Mouse (Mus musculus) CD8-positive naive resting alpha-beta T cell, adult 2 months (primary cell): ENCODE results near the gene Pcgf6.
A peak's percentile ranks its signal among the peaks of the same experiment; 100 is the strongest.

ENCODE experiments used
- DNase-seq, 2 experiments: peaks; one replicate each; pipeline ENCODE4 v3.0.0; 2022; ENCODE audit warnings: low read depth in 2 of 2, low spot score in 2 of 2

Pcgf6 gene

DNA sequence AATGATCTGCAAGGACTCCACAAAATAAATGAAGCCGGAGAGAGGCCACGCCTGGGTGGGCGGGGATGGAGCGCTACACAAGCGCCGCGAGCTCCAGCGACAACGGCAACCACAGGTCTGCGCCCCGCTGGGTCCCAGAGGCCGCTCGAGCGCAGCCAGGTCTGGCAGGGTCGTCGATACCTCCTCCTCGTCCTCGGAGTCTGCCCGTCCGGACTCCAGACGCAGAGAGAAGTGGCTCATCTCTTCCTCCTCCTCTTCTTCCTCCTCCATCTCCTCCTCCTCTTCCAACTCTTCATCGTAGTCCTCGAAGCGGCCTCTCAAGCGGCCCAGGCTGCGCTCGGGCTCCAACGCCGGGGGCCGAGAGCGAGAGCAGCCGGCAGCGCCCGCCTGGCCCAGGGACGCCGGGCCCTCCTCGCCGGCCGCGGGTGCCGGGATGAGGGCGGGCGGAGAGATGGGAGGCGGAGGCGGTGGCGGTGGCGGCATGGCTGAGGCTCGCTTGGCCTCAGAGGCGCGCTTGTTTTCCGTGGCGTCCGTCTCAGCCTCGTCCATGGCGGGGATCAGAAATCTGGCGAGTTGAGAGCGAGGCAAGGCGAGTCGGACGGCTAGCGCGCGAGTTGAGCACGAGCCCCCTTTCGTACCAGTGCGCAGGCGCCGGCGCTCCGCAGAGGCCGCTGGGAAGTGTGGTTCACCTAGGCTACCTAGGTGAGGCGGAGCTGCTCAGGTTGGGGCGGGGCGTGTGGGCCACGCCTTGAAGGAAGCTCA lies at the start of gene Pcgf6:
TSS of gene Pcgf6 (minus strand) at position 636 of the 762 bp plus-strand sequence.
- peak; percentile 75 to 78 for DNase-seq

DNA sequence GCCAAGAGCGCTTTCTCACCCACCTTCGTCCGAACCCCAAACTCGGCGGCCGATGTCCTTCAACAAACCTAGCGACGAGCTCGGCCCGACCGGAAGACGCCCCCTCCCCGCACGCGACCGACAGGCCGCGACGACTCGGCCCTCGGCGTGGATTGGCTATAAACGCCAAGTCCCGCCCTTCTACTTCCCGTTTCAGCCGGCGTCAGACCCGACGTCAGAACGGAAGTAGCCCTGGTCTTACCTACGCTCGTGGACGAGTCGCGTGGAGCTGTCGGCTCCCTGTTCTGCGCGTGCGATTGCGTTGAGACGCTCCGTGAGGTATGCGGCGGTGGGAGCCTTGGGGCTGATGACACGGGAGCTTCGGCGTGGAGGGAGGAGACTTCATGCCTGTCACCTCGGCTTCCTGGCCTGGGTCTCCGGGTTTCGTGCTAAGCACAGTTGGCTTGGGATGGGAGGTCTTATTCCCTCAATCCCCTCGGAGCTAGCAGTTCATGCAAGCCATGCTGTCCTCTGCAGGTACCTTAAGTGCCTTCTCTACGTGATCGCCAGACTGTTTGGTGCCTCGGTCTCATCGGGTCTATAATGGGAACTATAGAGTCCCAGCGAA lies 39.9 kb upstream of the Pcgf6 start, which contains the start of the genes Usmg5 and Pdcd11:
TSS of gene Usmg5 (minus strand) at position 98 of the 607 bp plus-strand sequence.
TSS of gene Pdcd11 (plus strand) at position 219 of the 607 bp plus-strand sequence.
- peak; percentile 85 to 87 for DNase-seq

DNA sequence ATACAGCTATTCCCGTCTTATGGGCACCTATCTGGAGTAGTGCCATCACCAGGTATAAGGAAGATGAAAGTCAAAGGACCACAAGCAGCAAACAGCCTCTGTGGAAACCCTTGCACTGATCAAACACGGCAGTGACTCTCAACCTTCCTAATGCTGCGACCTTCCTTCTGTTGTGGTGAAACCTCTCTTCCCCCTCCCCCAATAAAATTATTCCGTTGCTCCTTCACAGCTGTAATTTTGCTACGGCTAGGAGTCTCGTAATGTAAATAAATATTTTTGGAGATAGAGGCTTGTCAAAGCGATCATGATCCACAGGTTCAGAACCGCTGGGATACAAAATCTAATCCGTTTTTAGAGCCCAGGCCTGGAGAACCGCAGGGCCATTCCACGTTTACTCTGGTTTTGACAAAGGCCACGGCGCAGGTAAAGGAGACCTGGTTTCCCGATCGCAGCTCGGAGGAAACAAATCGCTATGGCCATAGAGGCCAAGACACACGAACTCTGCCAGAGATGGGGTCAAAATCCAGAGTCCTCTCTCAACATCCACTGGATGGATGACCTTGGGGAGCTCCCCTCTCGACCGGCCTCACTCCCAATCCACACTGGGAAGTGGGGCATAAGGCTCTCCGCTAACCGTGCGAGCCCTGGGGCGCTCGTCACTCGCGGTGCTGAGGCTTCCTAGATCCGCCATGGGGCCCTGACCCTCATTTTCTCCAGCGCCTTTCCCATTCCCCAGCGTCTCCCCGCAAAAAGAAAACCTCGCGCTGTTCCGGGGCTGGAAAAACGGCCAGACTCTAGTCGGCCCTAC lies 39.2 kb upstream of the Pcgf6 start:
- DNase-seq = peak; percentile 7 to 18

GRCm38 (mm10) chr19:47088226-47088625 lies 37.5 kb upstream of the Pcgf6 start:
- DNase-seq = no peak

- peak; percentile 80 to 82 for DNase-seq
These were observed 17.4 kb upstream of the Pcgf6 start for GRCm38 (mm10) chr19:47067924-47068611.

GRCm38 (mm10) chr19:47067096-47067882 lies 16.6 kb upstream of the Pcgf6 start, which contains the start of gene Taf5:
Gene Taf5, plus strand, starts transcription at chr19:47067746.
- DNase-seq = peak; percentile 96 to 99

DNA sequence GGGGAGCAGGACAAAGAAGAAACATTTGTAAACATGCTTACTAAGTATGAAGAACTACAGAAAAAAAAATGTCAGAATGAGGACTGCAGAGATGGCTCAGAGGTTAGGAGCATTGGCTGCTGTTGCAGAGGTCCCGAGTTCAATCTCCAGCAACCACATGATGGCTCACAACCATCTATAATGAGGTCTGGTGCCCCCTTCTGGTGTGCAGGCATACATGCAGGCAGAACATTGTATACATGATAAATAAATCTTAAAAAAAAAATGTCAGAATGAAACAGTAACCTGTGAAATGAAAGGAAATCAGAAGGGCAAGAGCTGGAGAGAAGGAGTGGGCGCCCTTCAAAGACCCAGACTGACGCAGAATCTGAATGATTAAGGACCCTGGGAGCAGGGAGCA lies 15.2 kb upstream of the Pcgf6 start:
- no peak for DNase-seq

DNA sequence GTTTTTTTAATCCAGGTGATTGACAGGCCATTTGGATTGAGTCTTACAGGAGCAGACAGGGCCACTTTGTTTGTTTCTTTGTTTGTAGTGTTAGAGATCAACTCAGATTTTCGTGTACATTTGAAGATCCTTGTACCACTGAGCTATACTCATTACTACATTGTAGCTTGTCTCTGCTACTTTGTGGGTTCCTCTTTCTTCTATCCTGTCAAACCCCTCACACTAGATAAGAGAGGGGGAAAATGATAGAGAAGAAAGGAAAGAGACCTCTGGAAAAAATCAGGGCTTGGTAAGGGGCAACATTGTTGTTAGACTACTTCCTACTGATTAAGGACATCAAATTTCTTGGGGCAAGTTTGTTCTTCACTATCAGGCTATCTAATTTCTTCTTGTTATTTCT lies 7.0 kb upstream of the Pcgf6 start:
- no peak for DNase-seq

DNA sequence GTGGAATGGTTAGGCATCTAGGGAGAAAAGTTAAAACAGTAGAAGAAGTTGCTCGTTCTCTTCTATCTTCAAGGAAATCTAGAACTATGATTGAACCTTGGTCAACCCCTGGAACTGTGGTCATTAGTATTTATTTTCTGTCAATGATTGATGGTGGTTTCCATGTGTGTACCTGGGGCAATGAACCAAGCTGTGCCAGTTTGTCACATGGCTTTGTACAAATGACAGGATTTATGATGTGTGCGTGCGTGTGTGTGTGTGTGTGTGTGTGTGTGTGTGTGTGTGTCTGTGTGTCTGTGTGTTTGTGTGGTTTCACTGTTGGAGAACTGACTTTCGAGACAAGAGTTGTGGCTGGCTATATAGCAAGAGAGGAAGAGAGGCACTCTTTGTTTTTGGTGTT lies 2.8 kb upstream of the Pcgf6 start:
- DNase-seq = no peak

DNA sequence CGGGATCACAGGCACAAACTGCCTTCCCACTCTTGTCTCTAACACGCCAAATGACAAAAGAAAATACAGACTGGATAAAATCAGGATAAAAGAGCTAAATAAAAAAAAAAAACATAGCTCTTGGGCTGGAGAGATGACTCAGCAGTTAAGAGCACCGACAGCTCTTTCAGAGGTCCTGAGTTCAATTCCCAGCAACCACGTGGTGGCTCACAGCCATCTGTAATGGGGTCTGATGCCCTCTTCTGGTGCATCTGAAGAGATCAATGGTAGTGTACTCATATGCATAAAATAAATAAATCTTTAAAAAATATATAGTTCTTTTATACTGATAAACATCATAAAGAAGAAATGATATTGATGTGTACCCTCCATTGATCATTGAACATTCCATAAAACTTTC lies 2.2 kb upstream of the Pcgf6 start:
- DNase-seq = no peak

- no peak for DNase-seq
These were observed 866 bp downstream of the Pcgf6 start for GRCm38 (mm10) chr19:47049840-47050239.

- no peak for DNase-seq
These were observed 1.6 kb downstream of the Pcgf6 start for GRCm38 (mm10) chr19:47049061-47049460.

- no peak for DNase-seq
These were observed 3.4 kb downstream of the Pcgf6 start for GRCm38 (mm10) chr19:47047236-47047833.

- DNase-seq = no peak
These were observed 4.4 kb downstream of the Pcgf6 start for GRCm38 (mm10) chr19:47046343-47046742.

DNA sequence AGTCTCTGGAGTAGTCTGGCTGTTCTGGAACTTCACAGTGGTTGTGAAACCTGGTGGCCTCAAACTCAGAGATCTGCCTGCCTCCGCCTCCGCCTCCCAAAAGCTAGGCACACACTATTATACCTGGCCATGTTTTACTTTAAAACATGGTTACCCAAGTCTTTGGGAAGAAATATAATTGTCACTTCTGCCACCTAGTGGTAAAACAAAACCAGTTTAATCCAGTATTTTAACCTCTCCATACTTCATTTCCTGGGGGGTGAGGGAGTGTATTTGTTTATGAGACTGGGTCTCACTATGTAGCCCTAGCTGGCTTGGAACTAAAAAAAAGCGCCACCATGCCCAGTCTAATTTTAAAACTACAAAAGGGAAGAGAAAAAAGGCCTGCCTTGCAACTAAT lies 7.1 kb downstream of the Pcgf6 start:
- DNase-seq = peak in 1 of 2 experiments; percentile 3

DNA sequence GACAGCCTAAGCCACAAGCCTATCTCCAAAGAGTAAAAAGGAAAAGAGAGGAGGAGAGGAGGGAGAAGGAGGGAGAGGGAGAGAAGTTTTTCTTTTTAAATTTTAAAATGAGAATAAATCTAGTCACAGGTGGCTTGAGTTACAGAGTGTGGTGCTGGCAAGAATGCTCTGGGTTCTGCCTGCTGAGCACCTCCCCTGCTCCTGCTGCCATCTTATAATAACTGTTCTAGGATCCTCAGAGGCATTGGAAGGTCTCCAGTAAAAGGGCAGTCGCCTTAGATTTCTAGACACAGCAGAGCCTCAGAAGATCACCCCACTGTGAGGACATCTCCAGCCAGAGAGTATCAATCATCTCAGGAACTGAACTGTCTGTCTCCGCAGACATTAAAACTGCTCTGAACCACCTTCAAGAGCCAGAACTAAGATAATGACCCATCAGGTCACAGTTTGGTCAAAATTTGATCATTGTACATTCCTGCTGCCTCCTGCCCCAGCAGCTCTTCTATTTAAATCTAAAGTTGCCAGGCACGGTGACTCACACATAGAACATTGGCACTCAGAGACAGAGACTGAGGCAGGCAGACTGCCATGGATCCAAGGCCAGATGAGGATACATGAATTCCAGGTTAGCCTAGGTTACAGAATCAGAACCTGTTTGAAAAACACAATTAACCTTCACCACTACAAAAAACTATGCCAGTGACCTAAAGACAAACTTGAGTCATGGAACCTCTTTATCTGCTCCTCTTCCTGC lies 9.8 kb downstream of the Pcgf6 start:
- DNase-seq = no peak

DNA sequence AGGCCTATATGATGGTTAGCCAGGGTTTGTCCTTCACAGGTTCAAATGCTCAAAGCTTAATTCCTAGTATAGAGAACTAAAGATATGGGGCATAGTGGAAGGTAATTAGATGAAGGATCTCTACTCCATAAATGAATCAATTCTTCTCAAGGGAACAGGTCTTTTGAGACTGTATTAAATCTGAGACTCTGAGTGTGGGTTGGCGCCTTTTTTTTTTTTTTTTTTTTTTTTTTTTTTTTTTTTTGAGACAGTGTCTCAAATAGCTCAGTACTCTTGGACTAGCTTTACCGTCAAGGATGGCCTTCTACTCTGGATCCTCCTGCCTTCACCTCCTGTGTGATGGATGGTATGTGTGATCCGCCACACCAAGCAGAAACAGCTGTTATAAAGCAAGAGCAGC lies 14.1 kb downstream of the Pcgf6 start:
- no peak for DNase-seq

DNA sequence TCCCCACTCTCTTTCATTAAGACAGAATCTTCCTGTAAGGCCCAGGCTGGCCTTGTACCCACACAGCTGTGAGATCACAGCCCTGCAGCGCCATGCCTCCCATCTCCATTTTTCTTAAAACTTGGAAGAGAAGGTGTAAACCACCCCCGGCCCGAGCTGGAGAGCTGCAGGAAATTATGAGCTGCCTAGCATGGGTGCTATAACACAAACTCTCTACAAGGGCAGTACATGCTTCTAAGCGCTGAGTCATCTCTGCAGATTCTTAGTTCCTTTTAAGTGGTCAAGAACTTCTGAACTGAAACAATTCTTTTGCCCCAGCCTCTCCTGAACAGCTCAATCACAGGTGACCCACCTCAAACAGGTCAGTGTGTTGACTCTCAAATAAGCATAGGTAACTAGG lies 15.8 kb downstream of the Pcgf6 start:
- no peak for DNase-seq

GRCm38 (mm10) chr19:47031770-47032169 lies 18.9 kb downstream of the Pcgf6 start:
- DNase-seq = no peak
